Mouse (Mus musculus) kidney, postnatal 14 days (tissue): Measurements from ENCODE around the gene Cdk15.

Experiments used
- DNase-seq: peaks from one replicate; pipeline ENCODE4 v3.0.0; 2022; ENCODE audit warnings: mixed read lengths

Gene Cdk15

DNA sequence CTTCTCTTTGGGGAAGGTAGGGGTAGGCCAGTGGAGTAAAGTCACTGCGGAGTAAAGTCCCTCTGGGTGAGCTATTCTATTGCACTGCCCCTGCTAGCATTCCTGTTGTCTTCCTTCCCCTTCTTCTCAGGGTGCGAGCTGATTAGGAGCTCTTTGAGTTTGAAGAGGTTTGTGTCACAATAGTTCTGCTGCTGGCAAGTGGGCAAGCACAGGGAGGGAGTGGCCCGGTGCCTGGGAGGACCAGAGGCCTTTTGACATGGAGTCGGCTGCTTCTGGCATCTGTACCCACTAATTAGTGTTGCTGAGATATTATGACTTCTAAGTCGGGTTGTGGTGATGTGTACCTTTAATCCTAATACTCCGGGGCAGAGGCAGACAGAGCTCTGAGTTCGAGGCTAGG, 124.8 kb downstream of the Cdk15 start:
- no peak for DNase-seq

- DNase-seq = no peak
Observed at GRCm38 (mm10) chr1:59382516-59382915, 125.8 kb downstream of the Cdk15 start.

GRCm38 (mm10) chr1:59383049-59383610, 126.4 kb downstream of the Cdk15 start:
- DNase-seq = no peak

DNA sequence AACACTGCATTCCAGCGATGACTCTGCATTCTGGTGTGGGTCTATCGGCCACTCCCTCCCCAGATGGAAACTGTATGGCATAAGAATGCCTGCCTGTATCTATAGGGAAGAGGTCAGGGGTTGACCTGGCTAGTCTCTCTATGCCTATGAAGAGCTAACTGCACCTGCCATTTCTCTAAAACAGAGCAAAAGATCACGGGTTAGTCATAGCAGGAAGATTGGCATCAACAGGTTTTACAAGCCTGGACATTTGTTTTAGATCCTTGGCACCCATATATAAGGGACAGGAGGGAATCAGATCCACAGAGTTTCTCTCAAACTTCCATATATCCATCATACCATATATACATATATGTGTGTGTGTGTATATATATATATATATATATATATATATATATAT, 127.7 kb downstream of the Cdk15 start:
- DNase-seq = no peak

DNA sequence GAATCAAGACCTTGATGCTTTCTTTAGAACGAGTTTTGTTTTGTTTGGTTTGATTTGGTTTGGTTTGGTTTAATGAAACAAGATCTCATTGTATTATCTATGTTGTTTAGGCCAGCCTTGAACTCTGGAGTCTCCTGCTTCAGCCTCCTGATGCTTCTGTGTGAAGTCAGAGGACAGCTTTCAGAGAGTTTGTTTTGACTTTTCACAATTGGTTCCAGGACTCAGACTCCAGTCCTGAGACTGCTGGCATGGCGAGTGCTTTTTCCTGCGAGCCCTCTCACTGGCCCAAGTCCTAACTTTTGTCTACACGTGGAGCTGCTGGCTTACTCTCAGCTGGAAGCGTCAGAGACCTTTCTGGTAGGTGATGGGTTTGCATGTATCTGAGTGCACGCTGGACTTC, 128.9 kb downstream of the Cdk15 start:
- DNase-seq = no peak

DNA sequence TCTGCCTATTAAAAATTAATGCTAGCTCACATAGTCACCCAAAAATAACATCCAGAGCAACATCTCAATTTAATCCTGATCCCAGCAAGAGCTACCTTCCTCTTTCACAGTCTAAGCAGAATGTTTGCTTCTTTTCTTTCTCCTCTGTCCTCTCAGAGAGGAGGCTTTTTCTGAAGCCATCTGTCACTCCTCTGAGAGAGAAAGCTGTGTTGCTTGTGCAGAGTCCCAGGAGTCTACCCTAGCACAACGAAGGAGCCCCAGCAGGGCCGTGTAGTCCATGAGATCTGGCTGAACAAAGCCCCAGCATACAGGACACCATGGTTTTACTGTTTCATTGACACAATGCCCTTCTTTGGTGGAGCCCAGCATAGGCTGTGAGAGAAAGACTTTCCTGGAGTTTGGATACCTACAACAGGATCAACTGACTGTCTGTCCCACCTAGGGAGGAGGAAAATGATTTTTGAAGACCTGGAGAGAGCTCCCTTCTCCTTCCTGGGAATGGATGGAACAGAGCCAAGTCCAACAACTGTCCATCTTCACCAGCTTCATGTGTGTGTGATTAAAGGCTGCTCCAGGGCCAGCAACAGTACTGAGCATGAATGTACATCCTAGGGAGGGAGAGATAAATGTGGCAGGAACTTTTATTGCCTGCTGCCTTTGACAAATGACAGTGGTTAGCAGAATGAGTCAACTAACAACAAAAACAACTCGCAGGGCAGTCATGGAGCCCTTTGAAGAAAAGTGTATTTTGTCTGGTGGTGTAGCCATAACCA, 131.0 kb downstream of the Cdk15 start:
- DNase-seq = no peak

DNA sequence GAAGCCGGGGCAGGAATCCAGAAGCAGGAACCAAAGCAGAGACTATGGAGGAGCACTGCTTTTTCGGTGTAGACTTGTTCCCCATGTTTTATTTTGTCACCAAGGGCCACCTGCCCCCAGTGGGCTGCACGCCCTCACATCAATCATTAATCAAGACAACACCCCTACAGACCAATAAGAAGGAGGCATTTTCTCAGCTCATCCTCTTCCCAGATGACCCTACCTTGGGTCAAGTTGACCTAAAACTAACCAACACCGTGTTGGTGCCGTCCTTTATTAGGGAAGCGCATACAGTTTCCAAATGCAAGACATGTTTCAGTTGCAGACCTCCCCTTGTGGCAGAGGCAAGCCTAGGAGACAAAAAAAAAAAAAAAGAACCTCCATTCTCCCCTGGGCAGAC, 132.5 kb downstream of the Cdk15 start:
- no peak for DNase-seq

GRCm38 (mm10) chr1:59391736-59392135, 135.0 kb downstream of the Cdk15 start:
- no peak for DNase-seq

- no peak for DNase-seq
Observed at GRCm38 (mm10) chr1:59394072-59394471, 137.4 kb downstream of the Cdk15 start.

- DNase-seq = peak; percentile 29
Observed at GRCm38 (mm10) chr1:59394616-59395015, 137.9 kb downstream of the Cdk15 start.

GRCm38 (mm10) chr1:59395992-59396391, 139.3 kb downstream of the Cdk15 start:
- DNase-seq = no peak

DNA sequence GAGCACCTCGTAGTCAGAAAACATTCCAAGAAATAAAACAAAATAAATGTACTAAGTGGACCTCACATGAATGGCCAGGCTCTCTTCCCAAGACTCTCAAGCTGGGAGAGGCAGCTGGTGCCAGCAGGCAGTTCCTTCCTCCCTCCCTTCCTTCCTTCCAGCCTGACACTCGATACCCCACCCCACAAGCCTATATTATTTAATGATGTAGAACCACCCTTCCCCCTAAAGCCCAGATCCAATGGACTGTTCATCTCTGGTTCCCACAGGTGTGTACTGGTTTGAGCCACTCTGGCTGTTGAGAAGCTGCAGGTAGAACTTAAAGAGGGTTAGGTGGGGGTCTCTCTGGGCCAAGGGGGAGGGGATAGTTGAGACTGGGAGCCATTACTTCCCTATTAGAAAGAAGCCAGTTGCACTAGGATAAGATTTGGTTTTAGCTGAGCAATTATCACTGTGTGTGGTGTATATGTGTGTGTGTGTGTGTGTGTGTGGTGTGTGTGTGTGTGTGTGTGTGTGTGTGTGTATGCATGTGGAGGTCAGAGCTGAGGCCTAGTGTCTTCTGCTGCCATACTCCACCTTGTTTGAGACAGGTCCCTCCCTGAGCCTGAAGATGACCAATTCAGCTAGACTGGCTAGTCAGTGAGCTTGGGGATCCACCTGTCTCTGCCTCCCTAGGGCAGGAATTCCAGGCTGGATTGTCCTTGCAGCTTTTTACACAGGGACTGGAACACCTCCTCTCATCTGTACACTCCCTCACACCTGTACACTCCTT, 143.0 kb downstream of the Cdk15 start:
- DNase-seq = no peak

DNA sequence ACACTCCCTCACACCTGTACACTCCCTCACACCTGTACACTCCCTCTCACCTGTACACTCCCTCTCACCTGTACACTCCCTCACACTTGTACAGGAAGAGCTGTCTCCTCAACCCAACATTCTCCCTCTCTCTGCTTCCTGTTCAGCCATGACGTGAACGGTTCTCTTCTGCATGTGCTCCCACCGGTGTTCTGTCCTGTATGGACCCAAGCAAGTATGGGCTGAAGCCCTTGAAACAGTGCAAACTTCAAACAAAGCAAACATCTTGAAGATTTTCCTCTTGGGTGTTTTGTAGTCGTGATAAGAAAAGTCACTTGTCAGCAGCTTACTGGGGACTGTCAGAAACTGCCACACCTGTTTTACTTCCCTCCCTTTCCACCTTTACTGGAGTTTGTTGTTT, 144.5 kb downstream of the Cdk15 start:
- no peak for DNase-seq
